Mouse (Mus musculus) lung, postnatal 0 days (tissue): ENCODE data around the gene Pnpla5.
A peak's percentile ranks its signal among the peaks of the same experiment; 100 is the strongest.

Experiments used
- CTCF ChIP-seq: IDR thresholded peaks from 2 replicates; pipeline ENCODE4 v1.5.1; 2016; ENCODE audit warnings: antibody characterized with exemption, mild to moderate bottlenecking
- EP300 ChIP-seq: IDR thresholded peaks from 2 replicates; pipeline ENCODE4 v1.6.1; 2016; ENCODE audit warnings: antibody characterized with exemption, mild to moderate bottlenecking, control low read depth

DNA sequence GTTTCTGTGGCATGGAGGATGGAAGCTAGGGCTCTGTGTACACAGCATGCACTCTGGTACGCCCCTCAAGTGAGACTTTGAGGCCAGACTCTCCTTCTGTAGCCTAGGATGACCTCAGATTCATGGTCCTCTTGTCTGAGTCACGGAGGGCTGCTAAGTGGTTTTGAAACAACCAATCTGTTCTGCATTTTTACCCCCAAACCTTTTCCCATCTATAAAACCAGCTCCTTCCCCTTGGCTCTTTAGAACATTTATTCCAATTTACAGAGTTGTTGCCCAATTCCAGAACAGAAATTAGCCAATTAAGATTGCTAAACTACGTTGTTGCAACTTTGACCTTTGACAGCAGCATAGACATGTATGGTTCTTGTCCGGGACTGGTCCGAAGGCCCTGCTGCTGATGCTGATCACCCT lies 16.6 kb upstream of the Pnpla5 start:
- TF ChIP-seq CTCF (no peak), EP300 (peak; percentile 78)
